In the genomic region with DNA sequence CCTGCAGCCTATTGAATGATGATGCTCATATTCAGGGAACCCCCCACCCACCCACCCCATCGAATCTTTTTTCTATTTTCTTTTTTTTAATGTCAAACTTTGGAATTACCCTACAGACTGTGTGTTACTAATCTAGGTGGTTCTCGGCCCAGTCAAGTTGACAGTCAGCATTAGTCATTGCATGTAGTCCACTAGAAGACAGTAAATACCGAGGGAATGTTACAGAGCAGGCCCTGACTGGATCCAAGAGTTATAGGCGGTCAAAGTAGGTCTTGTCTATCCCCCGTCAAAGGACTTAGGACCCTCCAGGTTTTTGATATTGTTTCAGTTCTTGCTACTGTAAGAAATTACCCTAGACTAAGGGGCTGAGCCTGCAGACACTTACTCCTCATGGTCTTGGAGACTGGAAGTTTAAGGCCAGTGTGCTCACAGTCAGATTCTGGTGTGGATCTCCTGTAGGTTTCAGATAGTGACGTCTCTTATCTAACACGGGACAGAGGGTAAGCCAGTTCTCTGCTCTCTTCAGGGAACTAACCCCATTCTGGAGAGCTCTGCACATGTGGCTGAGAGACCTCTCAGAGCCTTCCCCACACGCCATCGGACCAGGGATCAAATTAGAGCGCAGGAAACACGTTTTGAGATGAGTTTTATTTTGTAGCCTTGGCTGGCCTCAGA, we compare ENCODE assay signal across 18 mouse cellular contexts. TPM values are rescaled to one million over a fixed set of nuclear protein-coding genes. Genes with fewer than 3 reads are reported as not detected.
DNase-seq lines count a peak whose midpoint lies in the region; ATAC-seq lines count a peak whose summit lies in the region.
"Had no signal": no experiment of that assay in that cellular context is flagged by ENCODE, and none has a peak within 500 bp of the region (broad histone marks: within the 10 kb centered on the region; RNA-seq: fewer than 3 reads in every experiment).

No protein-coding gene starts in this region.

- WGBS in liver, embryonic 12.5 days (ENCODE audit: insufficient replicate concordance): 37% methylated on average over 11 of the region's 11 CpGs
- WGBS in stomach, embryonic 15.5 days: 86% methylated on average over 11 of the region's 11 CpGs

- H3K27ac ChIP-seq in liver, embryonic 12.5 days: peak overlapping the region; percentile 94
- H3K27ac ChIP-seq in stomach, embryonic 15.5 days: no peak overlapping the region
- H3K27ac ChIP-seq: hindbrain, postnatal 0 days; macrophage; midbrain, embryonic 13.5 days; neural tube, embryonic 15.5 days had no signal

- H3K27me3 ChIP-seq in liver, embryonic 12.5 days (replicated peaks): no peaks in the 10 kb centered on the region
- no peaks in the 10 kb centered on the region for H3K27me3 ChIP-seq in stomach, embryonic 15.5 days (replicated peaks)
- H3K27me3 ChIP-seq: midbrain, embryonic 13.5 days; neural tube, embryonic 15.5 days had no signal

- peak overlapping the region; percentile 60 for H3K4me2 ChIP-seq in liver, embryonic 12.5 days
- no peak overlapping the region for H3K4me2 ChIP-seq in stomach, embryonic 15.5 days
- H3K4me2 ChIP-seq: midbrain, embryonic 13.5 days; neural tube, embryonic 15.5 days had no signal

- peak overlapping the region; percentile 64 for H3K9ac ChIP-seq in liver, embryonic 12.5 days
- no peak overlapping the region for H3K9ac ChIP-seq in stomach, embryonic 15.5 days
- H3K9ac ChIP-seq: midbrain, embryonic 13.5 days; neural tube, embryonic 15.5 days had no signal

- H3K36me3 ChIP-seq in liver, embryonic 12.5 days: peaks cover 41% of the 10 kb centered on the region
- peaks cover 16% of the 10 kb centered on the region; the same call in 1 of the 2 replicates for H3K36me3 ChIP-seq in stomach, embryonic 15.5 days

- H3K4me1 ChIP-seq in liver, embryonic 12.5 days: peaks cover 57% of the 10 kb centered on the region
- H3K4me1 ChIP-seq in stomach, embryonic 15.5 days: no peaks in the 10 kb centered on the region
- H3K4me1 ChIP-seq: midbrain, embryonic 13.5 days; neural tube, embryonic 15.5 days had no signal

- DNase-seq in spleen, adult 12 weeks (ENCODE audit: low spot score): peak; percentile 40
- no peak for DNase-seq in spleen, adult 18-20 months
- no peak for DNase-seq in urinary bladder, postnatal 25 days (ENCODE audit: low spot score)
- no peak for DNase-seq in left cerebral cortex, adult 8-10 months (ENCODE audit: low spot score in 2 of 2)
- DNase-seq: cerebellum, adult 11 months; cerebellum, postnatal 14 days; left cerebral cortex, postnatal 4 days; lung, adult 18-20 months; right cerebral cortex, postnatal 25 days had no signal

- H3K4me3 ChIP-seq in liver, embryonic 12.5 days: peak overlapping the region; percentile 26; the same call in 1 of the 2 replicates
- no peak overlapping the region for H3K4me3 ChIP-seq in stomach, embryonic 15.5 days (replicated peaks)
- H3K4me3 ChIP-seq: midbrain, embryonic 13.5 days; myocyte; neural tube, embryonic 15.5 days had no signal

- H3K9me3 ChIP-seq in liver, embryonic 12.5 days (replicated peaks): no peaks in the 10 kb centered on the region
- H3K9me3 ChIP-seq in stomach, embryonic 15.5 days: no peaks in the 10 kb centered on the region
- H3K9me3 ChIP-seq: midbrain, embryonic 13.5 days; neural tube, embryonic 15.5 days had no signal

- peak; percentile 84 for ATAC-seq in common myeloid progenitor, adult 5-6 weeks (replicated peaks; ENCODE audit: low read depth, poor library complexity, severe bottlenecking)
- ATAC-seq in liver, embryonic 12.5 days: peak; percentile 100
- ATAC-seq in stomach, embryonic 15.5 days (ENCODE audit: insufficient read depth, low FRiP score, low read depth): peak; percentile 95
- ATAC-seq: forebrain, embryonic 14.5 days; hindbrain, postnatal 0 days; midbrain, embryonic 13.5 days had no signal

RNA-seq across cellular contexts. Expression of gene Ppp2r1b, which starts 21.2 kb away (rescaled TPM):
- 66.6 and 66.9 TPM in 2 replicates for total RNA-seq in common myeloid progenitor, adult 5-6 weeks (2017)
- 131 and 137 TPM in 2 replicates for polyA plus RNA-seq in liver, embryonic 12.5 days (2016; fragmentation: Nextera tagmentation; extraction: Ambion mirVana)
- polyA plus RNA-seq in stomach, embryonic 15.5 days (2015; fragmentation: Nextera tagmentation; extraction: Ambion mirVana): 74.3 and 74.5 TPM in 2 replicates
- 10 to 100 TPM; 13.5 to 19.2 (median 16.8) TPM for total RNA-seq in left cerebral cortex, adult 8-10 months (2022)

RNA-seq across cellular contexts. Expression of gene 1110032A03Rik, which starts 48.6 kb away (rescaled TPM):
- 13.8 and 22.6 TPM in 2 replicates for total RNA-seq in common myeloid progenitor, adult 5-6 weeks (2017)
- 14.5 and 15.1 TPM in 2 replicates for polyA plus RNA-seq in liver, embryonic 12.5 days (2016; fragmentation: Nextera tagmentation; extraction: Ambion mirVana)
- polyA plus RNA-seq in stomach, embryonic 15.5 days (2015; fragmentation: Nextera tagmentation; extraction: Ambion mirVana): 31.2 and 32.6 TPM in 2 replicates
- 10 to 100 TPM; 32.3 to 39.7 (median 34.1) TPM for total RNA-seq in left cerebral cortex, adult 8-10 months (2022)

RNA-seq across cellular contexts. Expression of gene Alg9, which starts 49.1 kb away (rescaled TPM):
- total RNA-seq in common myeloid progenitor, adult 5-6 weeks (2017): 21.2 and 23.3 TPM in 2 replicates
- polyA plus RNA-seq in liver, embryonic 12.5 days (2016; fragmentation: Nextera tagmentation; extraction: Ambion mirVana): 20.9 and 23.1 TPM in 2 replicates
- 36.7 and 40.6 TPM in 2 replicates for polyA plus RNA-seq in stomach, embryonic 15.5 days (2015; fragmentation: Nextera tagmentation; extraction: Ambion mirVana)
- 10 to 100 TPM; 26.1 to 31.9 (median 29.0) TPM for total RNA-seq in left cerebral cortex, adult 8-10 months (2022)

RNA-seq across cellular contexts. Expression of gene Fdxacb1, which starts 55.9 kb away (rescaled TPM):
- total RNA-seq in common myeloid progenitor, adult 5-6 weeks (2017): 5.5 and 8.8 TPM in 2 replicates
- 11.5 and 13.7 TPM in 2 replicates for polyA plus RNA-seq in liver, embryonic 12.5 days (2016; fragmentation: Nextera tagmentation; extraction: Ambion mirVana)
- polyA plus RNA-seq in stomach, embryonic 15.5 days (2015; fragmentation: Nextera tagmentation; extraction: Ambion mirVana): 12.3 and 12.5 TPM in 2 replicates
- 1 to 10 TPM; 5.3 to 6.6 (median 5.8) TPM for total RNA-seq in left cerebral cortex, adult 8-10 months (2022)
